Comparison of ENCODE assay signal across 1 mouse cellular context in the genomic region with DNA sequence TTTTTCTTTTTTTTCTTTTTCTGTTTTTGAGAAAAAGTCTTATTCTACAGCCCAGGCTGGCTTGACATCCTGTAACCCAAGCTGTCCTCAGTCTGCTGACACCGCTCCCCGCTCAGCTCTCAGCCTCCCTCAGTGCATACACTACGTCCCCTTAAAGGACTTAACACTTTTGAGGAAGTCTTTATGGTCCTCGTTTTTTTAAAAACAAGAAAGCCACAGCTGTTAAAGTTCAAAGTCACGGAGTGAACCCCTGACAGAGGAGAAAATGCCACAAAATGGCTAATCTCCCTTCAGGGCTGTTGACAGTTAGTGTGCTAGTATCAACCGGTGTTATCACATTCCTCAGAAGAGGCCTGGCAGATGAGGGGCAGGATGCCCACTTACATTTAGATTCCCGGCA.
TF ChIP-seq lines count a peak whose summit lies in the region.

No protein-coding gene starts in this region.

TF ChIP-seq in MEL, 35 proteins besides CTCF, POLR2A, EP300 and RAD21 (continued from another document):
- TF ChIP-seq CHD2 (IDR thresholded peaks at IDR 0.05; ENCODE audit: low read length), result no peak
- TF ChIP-seq GATA1 (IDR thresholded peaks at IDR 0.05; ENCODE audit: low read depth, low read length), result peak; percentile 39
- TF ChIP-seq KAT2A (conservative IDR thresholded peaks at IDR 0.05; ENCODE audit: low read depth, low read length), result no peak
- peak; percentile 69; the same call in 1 of the 2 replicates for TF ChIP-seq ZNF384 (IDR thresholded peaks at IDR 0.05; ENCODE audit: low read depth, low read length)
- TF ChIP-seq TBP (IDR thresholded peaks at IDR 0.05; ENCODE audit: low read depth, low read length), result no peak
- TF ChIP-seq POLR2AphosphoS2 (IDR thresholded peaks at IDR 0.05; ENCODE audit: low read length), result no peak
- peak; percentile 13; the same call in 1 of the 2 replicates for TF ChIP-seq SIN3A (IDR thresholded peaks at IDR 0.05; ENCODE audit: low read length)
- TF ChIP-seq NELFE (IDR thresholded peaks at IDR 0.05; ENCODE audit: low read depth, low read length), result no peak
- TF ChIP-seq MXI1 (IDR thresholded peaks at IDR 0.05; ENCODE audit: low read depth, low read length), result no peak
- no peak for TF ChIP-seq ZMIZ1 (IDR thresholded peaks at IDR 0.05; ENCODE audit: low read depth, low read length)
- TF ChIP-seq ETS1 (IDR thresholded peaks at IDR 0.05; ENCODE audit: low read depth, low read length), result peak; percentile 72
- TF ChIP-seq NRF1 (IDR thresholded peaks at IDR 0.05; ENCODE audit: insufficient read depth, low read depth, low read length, poor library complexity, severe bottlenecking), result no peak
- no peak for TF ChIP-seq USF1 (IDR thresholded peaks at IDR 0.05; ENCODE audit: low read depth, low read length)
- TF ChIP-seq MAFK (IDR thresholded peaks at IDR 0.05; ENCODE audit: borderline replicate concordance, low read depth, low read length), result no peak
- peak; percentile 52; the same call in 1 of the 2 replicates for TF ChIP-seq TCF12 (IDR thresholded peaks at IDR 0.05; ENCODE audit: low read depth, low read length)
- TF ChIP-seq SMC3 (IDR thresholded peaks at IDR 0.05; ENCODE audit: low read depth, low read length), result 0 out of 2 replicates have a peak, but pooled peaks have one; percentile 7
- TF ChIP-seq BHLHE40 (IDR thresholded peaks at IDR 0.05; ENCODE audit: borderline replicate concordance, low read depth, low read length), result no peak
- TF ChIP-seq MYB (IDR thresholded peaks at IDR 0.05; ENCODE audit: low read depth, low read length), result peak; percentile 40; the same call in 1 of the 2 replicates
- TF ChIP-seq ZC3H11A (IDR thresholded peaks at IDR 0.05; ENCODE audit: low read depth, low read length), result 0 out of 2 replicates have a peak, but pooled peaks have one; percentile 3
- no peak for TF ChIP-seq CHD1 (IDR thresholded peaks at IDR 0.05; ENCODE audit: low read depth, low read length)
- no peak for TF ChIP-seq HCFC1 (IDR thresholded peaks at IDR 0.05; ENCODE audit: low read depth, low read length)
- 0 out of 2 replicates have a peak, but pooled peaks have one; percentile 46 for TF ChIP-seq MAX (IDR thresholded peaks at IDR 0.05; ENCODE audit: low read length)
- no peak for TF ChIP-seq POLR2AphosphoS5 (IDR thresholded peaks at IDR 0.05; ENCODE audit: borderline replicate concordance, low read depth, low read length)
- TF ChIP-seq UBTF (IDR thresholded peaks at IDR 0.05; ENCODE audit: borderline replicate concordance, insufficient read depth, low read depth, low read length), result no peak
- TF ChIP-seq E2F4 (IDR thresholded peaks at IDR 0.05; ENCODE audit: borderline replicate concordance, low read depth, low read length), result no peak
- TF ChIP-seq ELF1 (IDR thresholded peaks at IDR 0.05; ENCODE audit: low read depth, low read length), result no peak
- no peak for TF ChIP-seq MEF2A (IDR thresholded peaks at IDR 0.05; ENCODE audit: extremely low read depth, insufficient replicate concordance, low read depth, low read length, poor library complexity, severe bottlenecking)
- TF ChIP-seq TAL1 (IDR thresholded peaks at IDR 0.05; ENCODE audit: low read length), result no peak; the same call in 1 of the 2 replicates
- TF ChIP-seq ZKSCAN1 (IDR thresholded peaks at IDR 0.05; ENCODE audit: low read depth, low read length), result no peak
